Mouse (Mus musculus) CH12.LX (cell line): ENCODE results near the gene Coq2. TPM values are rescaled to one million over a fixed set of nuclear protein-coding genes. Genes with fewer than 3 reads are reported as not detected.
A peak's percentile ranks its signal among the peaks of the same experiment; 100 is the strongest.

Experiments used
- DNase-seq: peaks from one replicate; pipeline ENCODE4 v3.0.0-alpha.2; 2013; ENCODE audit errors: extremely low read depth
- H3K27ac ChIP-seq: 2 replicates; pipeline ENCODE4 v1.5.1; 2012; ENCODE audit warnings: low read depth, mild to moderate bottlenecking, control low read depth, moderate library complexity; ENCODE audit not compliant: insufficient read depth
- H3K27me3 ChIP-seq: replicated peaks from 2 replicates; pipeline ENCODE3; 2012; ENCODE audit warnings: inconsistent platforms
- H3K36me3 ChIP-seq, 2 experiments: replicated peaks in 1 of 2; 2 replicates each; pipeline versions ENCODE3 to v1.6.1; 2012; ENCODE audit warnings: inconsistent platforms in 1 of 2, low read length in 1 of 2, mild to moderate bottlenecking in 1 of 2, mixed read lengths in 1 of 2, moderate library complexity in 1 of 2; ENCODE audit not compliant: control insufficient read depth in 1 of 2, insufficient read depth in 1 of 2
- H3K4me1 ChIP-seq, 2 experiments: 2 replicates each; pipeline ENCODE4 v1.6.1; 2012; ENCODE audit warnings: inconsistent platforms in 1 of 2, moderate library complexity in 1 of 2; ENCODE audit not compliant: insufficient read depth in 2 of 2, control insufficient read depth in 1 of 2
- H3K4me2 ChIP-seq: 2 replicates; pipeline ENCODE4 v1.6.1; 2012; ENCODE audit warnings: low read depth, mild to moderate bottlenecking, control low read depth; ENCODE audit not compliant: poor library complexity, insufficient read depth, severe bottlenecking
- H3K4me3 ChIP-seq, 3 experiments: fragments of 150-350 bp in 1 of 3; sonication (generic) in 1 of 3; replicated peaks in 1 of 3; 2 replicates each; pipeline versions ENCODE3 to v1.5.1; 2011 to 2012; ENCODE audit warnings: low read depth in 2 of 3, low read length in 2 of 3, mild to moderate bottlenecking in 2 of 3, moderate library complexity in 2 of 3, control low read depth in 1 of 3, improper control_type of control experiment in 1 of 3, inconsistent platforms in 1 of 3, mixed read lengths in 1 of 3; ENCODE audit not compliant: poor library complexity in 1 of 3
- H3K79me2 ChIP-seq: replicated peaks from 2 replicates; pipeline ENCODE4 v1.6.1; 2012; ENCODE audit warnings: mild to moderate bottlenecking, moderate library complexity; ENCODE audit not compliant: control insufficient read depth, poor library complexity, insufficient read depth, severe bottlenecking; ENCODE audit errors: extremely low read depth
- H3K9ac ChIP-seq: 2 replicates; pipeline ENCODE4 v1.6.1; 2012; ENCODE audit warnings: low read depth, mild to moderate bottlenecking, control low read depth, moderate library complexity; ENCODE audit not compliant: insufficient read depth
- H3K9me3 ChIP-seq: replicated peaks from 2 replicates; pipeline ENCODE3; 2012; ENCODE audit warnings: low read length, inconsistent platforms, mixed read lengths
- BHLHE40 ChIP-seq: IDR thresholded peaks from 2 replicates; pipeline ENCODE4 v1.6.1; 2011; ENCODE audit warnings: mild to moderate bottlenecking, low read depth, low read length, improper control_type of control experiment
- CHD1 ChIP-seq: IDR thresholded peaks from 2 replicates; pipeline ENCODE4 v1.6.1; 2012; ENCODE audit warnings: low read depth, low read length, improper control_type of control experiment, inconsistent platforms
- CHD2 ChIP-seq: IDR thresholded peaks from 2 replicates; pipeline ENCODE4 v1.6.1; 2011; ENCODE audit warnings: low read length, improper control_type of control experiment
- CTCF ChIP-seq, 2 experiments: IDR thresholded peaks in 1 of 2; conservative IDR thresholded peaks in 1 of 2; 2 replicates each; pipeline ENCODE4 v1.5.1; 2011 to 2012; ENCODE audit warnings: low read depth in 2 of 2, low read length in 2 of 2, improper control_type of control experiment in 1 of 2, inconsistent platforms in 1 of 2, mild to moderate bottlenecking in 1 of 2, moderate library complexity in 1 of 2
- ELF1 ChIP-seq: IDR thresholded peaks from 2 replicates; pipeline ENCODE4 v1.6.1; 2014; ENCODE audit warnings: low read depth, mild to moderate bottlenecking, inconsistent platforms, low read length, improper control_type of control experiment
- EP300 ChIP-seq: IDR thresholded peaks from 2 replicates; pipeline ENCODE4 v1.6.1; 2011; ENCODE audit warnings: low read length, improper control_type of control experiment
- ETS1 ChIP-seq: conservative IDR thresholded peaks from 2 replicates; pipeline ENCODE4 v1.6.1; 2012; ENCODE audit warnings: low read depth, mild to moderate bottlenecking, inconsistent platforms, low read length, improper control_type of control experiment, moderate library complexity
- HCFC1 ChIP-seq: IDR thresholded peaks from 2 replicates; pipeline ENCODE4 v1.6.1; 2012; ENCODE audit warnings: low read depth, mild to moderate bottlenecking, inconsistent platforms, low read length, improper control_type of control experiment
- IRF4 ChIP-seq: IDR thresholded peaks from 2 replicates; pipeline ENCODE4 v1.6.1; 2014; ENCODE audit warnings: low read depth, mild to moderate bottlenecking, inconsistent platforms, low read length, improper control_type of control experiment
- JUND ChIP-seq: conservative IDR thresholded peaks from 2 replicates; pipeline ENCODE4 v1.6.1; 2011; ENCODE audit warnings: low read depth, low read length, improper control_type of control experiment
- KAT2A ChIP-seq: IDR thresholded peaks from 2 replicates; pipeline ENCODE4 v1.6.1; 2012; ENCODE audit warnings: low read length, improper control_type of control experiment, inconsistent platforms; ENCODE audit not compliant: insufficient replicate concordance
- MAX ChIP-seq: IDR thresholded peaks from 2 replicates; pipeline ENCODE4 v1.6.1; 2011; ENCODE audit warnings: low read length, improper control_type of control experiment
- MAZ ChIP-seq: IDR thresholded peaks from 2 replicates; pipeline ENCODE4 v1.6.1; 2012; ENCODE audit warnings: low read depth, mild to moderate bottlenecking, inconsistent platforms, low read length, improper control_type of control experiment, moderate library complexity
- MEF2A ChIP-seq: IDR thresholded peaks from 2 replicates; pipeline ENCODE4 v1.6.1; 2014; ENCODE audit warnings: low read depth, mild to moderate bottlenecking, inconsistent platforms, low read length, improper control_type of control experiment, borderline replicate concordance
- MXI1 ChIP-seq: IDR thresholded peaks from 2 replicates; pipeline ENCODE4 v1.6.1; 2011; ENCODE audit warnings: mild to moderate bottlenecking, low read depth, low read length, improper control_type of control experiment
- MYC ChIP-seq: IDR thresholded peaks from 2 replicates; pipeline ENCODE4 v1.6.1; 2011; ENCODE audit warnings: low read depth, mild to moderate bottlenecking, improper control_type of control experiment, low read length
- POLR2A ChIP-seq: IDR thresholded peaks from 2 replicates; pipeline ENCODE4 v1.6.1; 2011; ENCODE audit warnings: low read depth, mild to moderate bottlenecking, improper control_type of control experiment, low read length
- RCOR1 ChIP-seq: conservative IDR thresholded peaks from 2 replicates; pipeline ENCODE4 v1.6.1; 2012; ENCODE audit warnings: low read depth, mild to moderate bottlenecking, inconsistent platforms, low read length, improper control_type of control experiment
- SIN3A ChIP-seq: IDR thresholded peaks from 2 replicates; pipeline ENCODE4 v1.6.1; 2012; ENCODE audit warnings: low read length, improper control_type of control experiment, inconsistent platforms
- TBP ChIP-seq: conservative IDR thresholded peaks from 2 replicates; pipeline ENCODE4 v1.6.1; 2011; ENCODE audit warnings: low read depth, low read length, improper control_type of control experiment
- TCF12 ChIP-seq: IDR thresholded peaks from 2 replicates; pipeline ENCODE4 v1.6.1; 2014; ENCODE audit warnings: low read depth, mild to moderate bottlenecking, inconsistent platforms, low read length, improper control_type of control experiment
- ZC3H11A ChIP-seq: IDR thresholded peaks from 2 replicates; pipeline ENCODE4 v1.6.1; 2012; ENCODE audit warnings: low read depth, mild to moderate bottlenecking, inconsistent platforms, low read length, improper control_type of control experiment
- ZMIZ1 ChIP-seq: IDR thresholded peaks from 2 replicates; pipeline ENCODE4 v1.6.1; 2012; ENCODE audit warnings: low read depth, mild to moderate bottlenecking, inconsistent platforms, low read length, improper control_type of control experiment
- dilution Hi-C: fragments of 300-500 bp; cut with MboI; formaldehyde crosslinking; loops from 2 replicates; pipeline ENCODE4 v1.14.3; 2020; ENCODE audit warnings: low sequenced_read_pairs; ENCODE audit not compliant: extremely low pct_unique_long_range_greater_than_20kb, extremely low pct_ligation_motif_present
- in situ Hi-C: fragments of 300-500 bp; cut with MboI; formaldehyde crosslinking; loops from 3 replicates; pipeline ENCODE4 v1.14.3; 2019; ENCODE audit warnings: low sequenced_read_pairs, low pct_ligation_motif_present, low pct_unique_long_range_greater_than_20kb, mixed read lengths
- polyA plus RNA-seq: library from polyadenylated mRNA; unstranded; fragments of >175 nt; gene quantifications from 2 replicates; pipeline ENCODE4 v1.2.1, GENCODE M21; 2012; ENCODE audit warnings: low read depth; ENCODE audit not compliant: insufficient read length
- total RNA-seq, 2 experiments: library from RNA; depleted of rRNA; stranded (reverse); fragments of 300-350 nt in 1 of 2; fragments of >200 nt in 1 of 2; gene quantifications; 2 replicates each; pipeline ENCODE4 v1.2.3; 2012 to 2014

Gene Coq2
- total and polyA plus RNA-seq, 3 experiments = 49.1 to 56.5 (median 50.1) TPM

DNA sequence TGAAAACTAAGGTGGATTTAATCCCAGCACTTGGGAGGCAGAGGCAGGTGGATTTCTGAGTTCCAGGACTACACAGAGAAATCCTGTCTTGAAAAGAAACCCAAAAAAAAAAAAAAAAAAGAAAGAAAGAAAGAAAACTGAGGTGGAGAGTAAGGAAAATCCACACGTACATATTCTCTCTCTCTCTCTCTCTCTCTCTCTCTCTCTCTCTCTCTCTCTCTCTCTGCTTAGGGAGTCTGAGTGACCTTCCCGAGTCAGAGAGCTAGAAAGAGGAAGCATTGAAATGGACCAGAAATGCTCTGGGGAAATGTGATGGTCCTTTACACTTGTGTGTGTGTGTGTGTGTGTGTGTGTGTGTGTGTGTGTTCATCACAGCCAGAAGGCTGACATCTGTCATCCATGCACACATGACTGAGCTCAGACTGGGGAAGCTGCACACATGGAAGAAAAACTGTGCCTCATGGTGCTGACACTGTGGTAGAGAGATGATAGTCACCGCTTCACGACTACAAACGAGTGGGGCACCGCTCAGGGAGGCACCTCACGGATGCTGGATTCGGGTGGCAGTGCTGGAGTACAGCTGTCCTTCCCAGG, 40.0 kb downstream of the Coq2 start:
- TF ChIP-seq EP300 (peak; percentile 37; the same call in 1 of the 2 replicates), CTCF (conservative IDR thresholded peaks at IDR 0.05 in 1 of 2, IDR thresholded peaks at IDR 0.05 in 1 of 2; ENCODE audit: low read depth in 2 of 2, low read length in 2 of 2) (no peak), JUND (peak; percentile 62; the same call in 1 of the 2 replicates), ZMIZ1 (no peak), ETS1 (peak; percentile 16), MEF2A (no peak), ZC3H11A (no peak), MXI1 (peak; percentile 82; the same call in 1 of the 2 replicates), TCF12 (peak; percentile 32; the same call in 1 of the 2 replicates), MAX (peak; percentile 64), MYC (peak; percentile 82), SIN3A (peak; percentile 45; the same call in 1 of the 2 replicates), IRF4 (peak; percentile 35; the same call in 1 of the 2 replicates), HCFC1 (no peak), BHLHE40 (peak; percentile 41; the same call in 1 of the 2 replicates), KAT2A (no peak), RCOR1 (no peak), CHD2 (no peak), CHD1 (no peak)
- Histone ChIP-seq H3K4me2 (0 out of 2 replicates have a peak overlapping the region, but pooled peaks have one; percentile 33), H3K36me3 (no peaks in the 10 kb centered on the region), H3K9ac (no peak overlapping the region), H3K27ac (peak overlapping the region; percentile 22), H3K4me3 (peak overlapping the region in 1 of 3 experiments; percentile 0), H3K9me3 (peaks cover 3% of the 10 kb centered on the region), H3K79me2 (no peaks in the 10 kb centered on the region), H3K27me3 (no peaks in the 10 kb centered on the region), H3K4me1 (peaks cover 27 to 63% of the 10 kb centered on the region in 2 experiments)
- peak; percentile 66 for DNase-seq
- in situ Hi-C loops = no loop called here
- dilution Hi-C loops = no loop called here

DNA sequence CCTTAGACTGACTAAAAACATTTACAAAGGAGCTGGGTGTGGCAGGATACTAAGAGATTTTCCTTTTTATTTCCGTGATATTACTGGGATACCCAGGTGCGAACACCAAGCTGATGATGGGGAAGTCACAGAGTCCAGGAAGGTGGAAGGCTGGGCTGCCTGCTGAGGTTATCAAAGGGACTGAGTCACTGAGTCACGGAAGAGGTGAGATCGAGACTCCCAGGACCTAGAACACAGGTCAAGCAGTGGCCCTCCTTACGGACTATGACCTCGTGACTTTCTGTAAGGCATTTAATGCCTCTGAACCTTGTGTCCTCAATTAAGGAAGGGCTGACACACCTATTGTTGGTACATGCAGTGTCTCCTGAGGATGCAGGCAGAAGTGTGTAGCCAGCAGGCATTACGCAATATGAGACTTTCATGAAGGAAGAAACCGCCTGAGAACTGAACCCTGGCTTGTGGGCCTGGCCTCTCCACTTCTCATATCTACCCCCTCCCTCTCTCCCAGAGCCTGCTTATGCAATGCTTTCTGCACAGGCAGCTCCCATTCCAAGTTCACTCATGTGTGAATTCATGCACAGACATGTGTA, 42.3 kb downstream of the Coq2 start:
- no peak for DNase-seq
- Histone ChIP-seq H3K27ac (no peak overlapping the region), H3K9me3 (no peaks in the 10 kb centered on the region), H3K79me2 (no peaks in the 10 kb centered on the region), H3K9ac (no peak overlapping the region), H3K27me3 (no peaks in the 10 kb centered on the region), H3K4me2 (no peak overlapping the region), H3K4me1 (peaks cover 27 to 52% of the 10 kb centered on the region in 2 experiments), H3K4me3 (no peak overlapping the region), H3K36me3 (no peaks in the 10 kb centered on the region)
- in situ Hi-C loops (no loop called here), dilution Hi-C loops (no loop called here)
- TF ChIP-seq MAZ (0 out of 2 replicates have a peak, but pooled peaks have one; percentile 25), EP300 (0 out of 2 replicates have a peak, but pooled peaks have one; percentile 11), IRF4 (peak; percentile 44), MXI1 (no peak), ETS1 (peak; percentile 22; the same call in 1 of the 2 replicates), ELF1 (no peak), TBP (no peak), POLR2A (no peak), SIN3A (no peak)
- TF ChIP-seq, all 38 proteins: peak for 4
